Mouse (Mus musculus) spleen, postnatal 0 days (tissue): ENCODE measurements around the gene Lsm14b. TPM values are rescaled to one million over a fixed set of nuclear protein-coding genes. Genes with fewer than 3 reads are reported as not detected.

Source experiments
- polyA plus RNA-seq: library from polyadenylated mRNA; unstranded; fragments of >200 nt; fragmentation: Nextera tagmentation; extraction: Ambion mirVana; gene quantifications from 2 replicates; pipeline ENCODE4 v1.2.1, GENCODE M21; 2015

Gene Lsm14b
- polyA plus RNA-seq, result 3.7 and 3.9 TPM in 2 replicates

DNA sequence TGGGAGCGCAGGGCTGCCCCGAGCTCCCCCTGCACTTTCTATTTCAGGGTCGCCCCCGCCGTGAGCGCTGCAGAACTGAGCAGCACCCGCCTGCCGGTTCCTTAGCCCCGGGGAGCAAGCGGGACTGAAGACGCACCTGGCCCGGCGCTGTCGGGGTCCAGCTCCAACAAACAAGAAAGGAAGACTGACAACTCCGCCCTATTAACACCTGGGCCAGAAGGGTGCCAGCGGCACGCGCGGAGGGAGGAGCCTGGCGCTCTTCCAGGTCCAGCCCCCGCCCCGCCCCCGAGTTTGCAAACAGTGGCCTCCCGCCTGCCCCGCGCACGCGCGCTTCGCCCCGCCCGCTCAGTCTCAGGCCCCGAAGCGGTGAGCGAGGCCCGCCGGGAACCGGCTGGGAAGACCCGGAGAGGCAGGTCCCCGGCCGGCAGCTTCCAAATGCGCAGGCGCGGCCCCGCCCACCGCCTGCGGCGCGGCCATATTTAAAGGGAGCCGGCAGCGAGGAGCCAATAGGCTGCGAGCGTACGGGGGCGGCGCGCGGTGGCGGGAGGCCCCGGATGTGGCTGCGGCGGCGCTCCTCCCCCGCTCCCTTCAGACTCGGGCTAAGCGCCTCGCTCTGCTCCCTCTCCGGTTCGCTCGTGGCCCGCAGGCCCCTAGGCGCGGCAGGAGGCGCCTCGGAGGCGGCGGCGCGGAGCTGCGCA, at the start of gene Lsm14b:
Lsm14b (plus strand) TSS at position 587 of the 698 bp plus-strand sequence.

GRCm38 (mm10) chr2:179976628-179977343, 48.0 kb upstream of the Lsm14b start, which contains the start of gene Taf4:
Gene Taf4 (minus strand): TSS chr2:179976646.

DNA sequence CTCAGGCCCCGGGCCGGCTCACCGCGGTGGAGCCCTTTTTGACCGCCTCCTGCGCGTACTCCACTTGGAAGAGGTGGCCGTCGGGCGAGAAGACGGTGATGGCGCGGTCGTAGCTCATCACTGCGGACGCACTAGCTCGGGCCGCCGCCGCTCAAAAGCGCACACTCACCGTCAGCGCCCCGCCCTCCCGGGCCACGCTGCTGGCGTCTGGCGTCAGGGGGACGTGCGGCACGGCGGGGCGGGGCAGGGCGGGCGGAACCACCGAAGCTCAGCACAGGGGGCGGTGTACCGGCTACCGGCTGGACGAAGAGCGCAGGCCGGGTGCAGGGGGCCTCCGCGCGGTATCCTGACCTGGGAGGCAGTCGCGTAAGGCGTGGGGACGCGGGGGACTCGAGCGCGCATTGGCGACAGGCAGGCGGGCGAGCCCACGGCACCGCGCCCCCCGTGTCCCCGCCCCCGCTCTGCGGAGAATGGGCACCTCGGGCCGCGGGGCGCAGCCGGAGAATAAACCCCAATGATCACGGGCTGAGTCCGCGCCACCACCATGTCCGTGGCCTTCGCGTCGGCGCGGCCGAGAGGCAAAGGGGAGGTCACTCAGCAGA, 17.6 kb downstream of the Lsm14b start, which contains the start of the genes Psma7 and Ss18l1:
Psma7 (minus strand) TSS at position 178 of the 602 bp plus-strand sequence.
Ss18l1 (plus strand) TSS at position 254 of the 602 bp plus-strand sequence.

DNA sequence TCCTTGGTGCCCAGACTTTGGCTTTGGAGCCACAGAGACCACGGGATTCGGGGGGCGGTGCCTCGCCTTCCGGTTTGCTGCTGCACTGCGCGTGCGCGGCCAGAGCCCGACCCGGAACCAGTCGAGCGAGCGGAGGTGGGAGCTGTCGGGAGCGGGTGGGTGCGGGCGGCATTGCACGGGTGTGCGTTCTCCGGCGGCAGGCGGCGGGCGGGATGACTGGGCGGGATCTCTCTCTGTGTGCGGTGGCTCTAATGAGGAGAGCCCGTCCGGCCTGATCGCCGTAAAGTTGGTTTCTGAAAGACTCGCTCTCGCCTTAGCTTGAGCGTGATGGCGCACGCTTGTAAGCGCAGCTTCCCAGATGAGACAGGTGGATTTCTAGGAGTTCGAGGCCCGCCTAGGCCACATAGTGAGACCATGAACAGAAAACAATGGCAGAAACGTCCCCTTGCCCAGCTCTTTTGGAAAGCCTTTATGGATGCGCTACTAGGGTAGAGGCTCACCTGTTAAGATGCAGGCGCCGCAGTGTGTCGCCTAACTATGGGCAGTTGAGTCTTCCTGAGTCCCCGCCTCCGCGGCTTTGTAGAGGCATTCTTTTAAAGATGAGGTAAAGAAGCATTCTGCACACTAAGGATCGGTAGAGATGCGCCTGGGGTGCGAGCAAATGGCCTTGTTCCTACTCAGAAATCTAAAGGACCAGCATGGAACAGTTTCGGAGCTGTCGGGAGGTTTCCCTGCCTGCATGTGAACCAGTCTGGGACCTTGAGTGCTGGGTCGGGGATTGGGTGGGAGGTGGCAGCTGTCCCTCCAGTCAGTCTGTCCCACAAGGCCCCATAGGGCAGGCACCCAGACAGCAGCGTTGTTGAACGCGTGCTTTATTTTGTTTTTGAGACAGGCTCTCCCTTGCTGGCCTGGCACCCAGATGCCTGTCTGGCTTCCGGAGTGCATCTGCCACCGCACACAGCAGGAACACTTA, 46.0 kb downstream of the Lsm14b start, which contains the start of gene Mtg2:
Mtg2 (plus strand) TSS at position 108 of the 973 bp plus-strand sequence.

Other genes starting within 250 kb of the Lsm14b start
- 3.9 and 4.1 TPM in 2 replicates for gene Taf4, start 48.3 kb upstream of the Lsm14b start, polyA plus RNA-seq
- gene Psma7, start 17.4 kb downstream of the Lsm14b start, polyA plus RNA-seq, result 420 and 434 TPM in 2 replicates
- gene Ss18l1, start 17.5 kb downstream of the Lsm14b start, polyA plus RNA-seq, result 0.67 and 1.1 TPM in 2 replicates
- 10.8 and 13.2 TPM in 2 replicates for gene Mtg2, start 45.6 kb downstream of the Lsm14b start, polyA plus RNA-seq
- not detected in 2 replicates for gene Hrh3, start 79.5 kb downstream of the Lsm14b start, polyA plus RNA-seq
- 18.1 and 21.8 TPM in 2 replicates for gene Osbpl2, start 94.3 kb downstream of the Lsm14b start, polyA plus RNA-seq
- gene Adrm1, start 146.5 kb downstream of the Lsm14b start, polyA plus RNA-seq, result 113 and 118 TPM in 2 replicates
- gene Lama5, start 200.9 kb downstream of the Lsm14b start, polyA plus RNA-seq, result 4.5 and 6.5 TPM in 2 replicates
- gene Rps21, start 232.4 kb downstream of the Lsm14b start, polyA plus RNA-seq, result 829 and 881 TPM in 2 replicates
- gene Cables2, start 248.5 kb downstream of the Lsm14b start, polyA plus RNA-seq, result 6.9 and 7.4 TPM in 2 replicates